Mouse (Mus musculus) macrophage (primary cell): ENCODE results near the gene Postn. TPM values are rescaled to one million over a fixed set of nuclear protein-coding genes. Genes with fewer than 3 reads are reported as not detected.

ENCODE experiments used
- H3K27ac ChIP-seq: fragments of 350-480 bp; formaldehyde crosslinking; 2 replicates; pipeline ENCODE4 v1.9.0; 2021
- H3K36me3 ChIP-seq: fragments of 350-480 bp; formaldehyde crosslinking; 2 replicates; pipeline ENCODE4 v1.9.0; 2021; ENCODE audit errors: inconsistent target
- H3K4me3 ChIP-seq: fragments of 350-480 bp; formaldehyde crosslinking; 2 replicates; pipeline ENCODE4 v1.9.0; 2021; ENCODE audit errors: inconsistent target
- H3K79me2 ChIP-seq: fragments of 350-480 bp; formaldehyde crosslinking; 2 replicates; pipeline ENCODE4 v1.9.0; 2021; ENCODE audit errors: inconsistent target
- WGBS: methylation state at CpG from one replicate; pipeline ENCODE4 v1.1.7; 2026; ENCODE audit warnings: inconsistent platforms; ENCODE audit not compliant: missing documents; 5-methylcytosine and 5-hydroxymethylcytosine counted together
- polyA plus RNA-seq: library from polyadenylated mRNA; stranded (reverse); fragments of 250-400 nt; gene quantifications from 3 replicates; pipeline ENCODE4 v1.2.4, GENCODE M21; 2018; ENCODE audit warnings: inconsistent platforms

Postn gene
- polyA plus RNA-seq, 1 experiment from 2014 or later: 0.46 TPM

- no peak overlapping the region for H3K27ac ChIP-seq
- no peaks in the 10 kb centered on the region for H3K79me2 ChIP-seq
- 89% methylated on average over 5 of the region's 5 CpGs for WGBS
- H3K36me3 ChIP-seq: no peaks in the 10 kb centered on the region
- H3K4me3 ChIP-seq: no peak overlapping the region
These were observed 40.8 kb downstream of the Postn start for GRCm38 (mm10) chr3:54401706-54402105.

GRCm38 (mm10) chr3:54403791-54404190 is 42.9 kb downstream of the Postn start:
- WGBS: 75% methylated on average over 3 of the region's 3 CpGs
- Histone ChIP-seq H3K4me3 (no peak overlapping the region), H3K79me2 (no peaks in the 10 kb centered on the region), H3K27ac (no peak overlapping the region), H3K36me3 (no peaks in the 10 kb centered on the region)

GRCm38 (mm10) chr3:54406567-54406966 is 45.7 kb downstream of the Postn start:
- H3K79me2 ChIP-seq: no peaks in the 10 kb centered on the region
- no peaks in the 10 kb centered on the region for H3K36me3 ChIP-seq
- 95% methylated on average over 2 of the region's 2 CpGs for WGBS
- H3K27ac ChIP-seq: no peak overlapping the region
- no peak overlapping the region for H3K4me3 ChIP-seq

- H3K36me3 ChIP-seq: no peaks in the 10 kb centered on the region
- no peaks in the 10 kb centered on the region for H3K79me2 ChIP-seq
- H3K27ac ChIP-seq: no peak overlapping the region
- 100% methylated on average over 3 of the region's 3 CpGs for WGBS
- no peak overlapping the region for H3K4me3 ChIP-seq
These were observed 50.1 kb downstream of the Postn start for GRCm38 (mm10) chr3:54411052-54411451.

GRCm38 (mm10) chr3:54412885-54413583 is 52.1 kb downstream of the Postn start:
- Histone ChIP-seq H3K36me3 (no peaks in the 10 kb centered on the region), H3K79me2 (no peaks in the 10 kb centered on the region), H3K27ac (no peak overlapping the region), H3K4me3 (no peak overlapping the region)
- 93% methylated on average over 7 of the region's 7 CpGs for WGBS

GRCm38 (mm10) chr3:54413584-54413897 is 52.6 kb downstream of the Postn start:
- no peak overlapping the region for H3K4me3 ChIP-seq
- no peaks in the 10 kb centered on the region for H3K79me2 ChIP-seq
- 62% methylated on average over 1 of the region's 1 CpGs for WGBS
- H3K27ac ChIP-seq: no peak overlapping the region
- no peaks in the 10 kb centered on the region for H3K36me3 ChIP-seq

- H3K27ac ChIP-seq: no peak overlapping the region
- no peak overlapping the region for H3K4me3 ChIP-seq
- no peaks in the 10 kb centered on the region for H3K36me3 ChIP-seq
- 75% methylated on average over 1 of the region's 1 CpGs for WGBS
- H3K79me2 ChIP-seq: no peaks in the 10 kb centered on the region
These were observed 53.5 kb downstream of the Postn start for GRCm38 (mm10) chr3:54414386-54414785.

GRCm38 (mm10) chr3:54417833-54418386 is 57.0 kb downstream of the Postn start:
- 65% methylated on average over 6 of the region's 6 CpGs for WGBS
- Histone ChIP-seq H3K27ac (no peak overlapping the region), H3K4me3 (no peak overlapping the region), H3K36me3 (no peaks in the 10 kb centered on the region), H3K79me2 (no peaks in the 10 kb centered on the region)

GRCm38 (mm10) chr3:54420189-54420928 is 59.5 kb downstream of the Postn start:
- 90% methylated on average over 10 of the region's 10 CpGs for WGBS
- no peak overlapping the region for H3K27ac ChIP-seq
- no peak overlapping the region for H3K4me3 ChIP-seq
- no peaks in the 10 kb centered on the region for H3K79me2 ChIP-seq
- no peaks in the 10 kb centered on the region for H3K36me3 ChIP-seq

GRCm38 (mm10) chr3:54420983-54421382 is 60.1 kb downstream of the Postn start:
- Histone ChIP-seq H3K27ac (no peak overlapping the region), H3K79me2 (no peaks in the 10 kb centered on the region), H3K36me3 (no peaks in the 10 kb centered on the region), H3K4me3 (no peak overlapping the region)
- 92% methylated on average over 6 of the region's 6 CpGs for WGBS

- WGBS: 92% methylated on average over 2 of the region's 2 CpGs
- no peak overlapping the region for H3K4me3 ChIP-seq
- no peak overlapping the region for H3K27ac ChIP-seq
- no peaks in the 10 kb centered on the region for H3K36me3 ChIP-seq
- H3K79me2 ChIP-seq: no peaks in the 10 kb centered on the region
These were observed 60.8 kb downstream of the Postn start for GRCm38 (mm10) chr3:54421666-54422065.

GRCm38 (mm10) chr3:54424146-54424545 is 63.2 kb downstream of the Postn start:
- Histone ChIP-seq H3K27ac (no peak overlapping the region), H3K36me3 (no peaks in the 10 kb centered on the region), H3K4me3 (no peak overlapping the region), H3K79me2 (no peaks in the 10 kb centered on the region)
- 79% methylated on average over 4 of the region's 4 CpGs for WGBS

GRCm38 (mm10) chr3:54431663-54432062 is 70.8 kb downstream of the Postn start:
- 89% methylated on average over 4 of the region's 4 CpGs for WGBS
- Histone ChIP-seq H3K4me3 (no peak overlapping the region), H3K36me3 (no peaks in the 10 kb centered on the region), H3K27ac (no peak overlapping the region), H3K79me2 (no peaks in the 10 kb centered on the region)

- WGBS: 83% methylated on average over 6 of the region's 6 CpGs
- no peaks in the 10 kb centered on the region for H3K36me3 ChIP-seq
- no peaks in the 10 kb centered on the region for H3K79me2 ChIP-seq
- no peak overlapping the region for H3K27ac ChIP-seq
- no peak overlapping the region for H3K4me3 ChIP-seq
These were observed 71.3 kb downstream of the Postn start for GRCm38 (mm10) chr3:54432167-54432566.

GRCm38 (mm10) chr3:54432605-54433004 is 71.7 kb downstream of the Postn start:
- Histone ChIP-seq H3K36me3 (no peaks in the 10 kb centered on the region), H3K27ac (no peak overlapping the region), H3K79me2 (no peaks in the 10 kb centered on the region), H3K4me3 (no peak overlapping the region)
- WGBS: 97% methylated on average over 4 of the region's 4 CpGs
